Mouse (Mus musculus) c-Kit-negative CD71-positive TER-119-positive erythroid progenitor cells, embryonic 14.5 days (primary cell): ENCODE measurements around the gene Golt1b.
A peak's percentile ranks its signal among the peaks of the same experiment; 100 is the strongest.
"Not testable (repeated sequence)": the region's sequence is repeated elsewhere in the genome, so short reads cannot be mapped to it uniquely, and the experiment has no call there.

Source experiments
- DNase-seq: peaks from one replicate; pipeline ENCODE4 v3.0.0-alpha.2; 2013; ENCODE audit warnings: low read depth, low spot score

Gene Golt1b

GRCm38 (mm10) chr6:142387011-142387754 lies at the start of gene Golt1b, which contains the start of gene Recql:
Gene Golt1b (plus strand): TSS chr6:142387221.
Gene Recql (minus strand): TSS chr6:142387087.
- peak; percentile 92 for DNase-seq

DNA sequence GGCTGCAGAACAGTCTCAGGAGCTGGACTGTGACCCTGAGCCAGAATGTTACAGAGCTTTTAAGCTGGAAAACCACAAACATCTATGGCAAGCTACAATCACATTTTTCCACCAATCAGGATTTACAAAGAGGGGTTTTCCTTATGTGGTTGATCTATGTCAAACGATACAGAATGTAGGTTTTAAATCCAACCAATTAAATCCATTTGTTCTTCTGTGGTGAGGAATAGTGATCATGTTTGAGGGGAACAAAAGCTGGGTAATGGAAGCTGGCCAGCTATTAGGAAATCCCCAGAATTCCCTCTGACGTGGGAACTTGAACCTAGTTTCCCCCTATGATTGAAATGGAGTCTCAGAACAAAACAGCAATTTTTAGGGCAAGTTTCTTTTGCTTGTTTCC lies 48.1 kb upstream of the Golt1b start:
- no peak for DNase-seq

DNA sequence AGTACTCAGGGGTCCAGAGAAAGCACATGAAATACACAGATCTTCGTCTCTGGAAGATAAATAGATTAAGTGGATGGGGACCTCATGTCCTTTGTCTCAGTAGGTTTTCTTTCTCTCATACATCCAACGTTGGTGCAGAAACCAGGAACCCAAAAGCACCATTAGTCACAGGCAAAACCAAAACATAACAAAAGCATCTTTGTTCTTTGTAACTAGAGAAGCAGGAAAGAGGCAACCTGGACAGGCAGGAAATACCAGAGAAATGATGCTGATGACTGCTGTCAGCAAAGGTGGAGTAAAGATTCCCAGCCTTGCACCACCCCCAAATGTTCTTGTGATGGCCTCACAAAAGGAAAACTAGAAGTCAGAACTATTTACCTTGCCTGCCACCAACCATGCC lies 47.4 kb upstream of the Golt1b start:
- DNase-seq, result no peak

DNA sequence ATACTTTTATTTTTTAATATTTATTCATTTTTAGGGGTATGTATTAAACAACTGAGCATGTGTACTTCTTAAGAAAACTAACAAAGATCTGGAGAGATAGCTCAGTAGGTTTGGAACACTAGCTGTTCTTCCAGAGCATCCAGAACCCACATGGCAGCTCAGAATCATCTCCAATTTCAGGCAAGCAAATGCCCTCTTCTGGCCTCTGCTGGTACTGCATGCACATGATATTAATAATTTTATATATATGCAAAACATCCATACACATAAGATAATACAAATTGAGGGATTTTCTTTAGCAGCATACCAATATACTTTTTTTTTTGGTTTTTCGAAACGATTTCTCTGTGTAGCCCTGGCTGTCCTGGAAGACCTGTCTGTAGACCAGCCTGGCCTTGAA lies 43.5 kb upstream of the Golt1b start:
- peak; percentile 41 for DNase-seq

GRCm38 (mm10) chr6:142345440-142346038 lies 41.5 kb upstream of the Golt1b start, which contains the start of gene Pyroxd1:
Gene Pyroxd1 (plus strand): TSS chr6:142345654.
- DNase-seq, result peak; percentile 52

DNA sequence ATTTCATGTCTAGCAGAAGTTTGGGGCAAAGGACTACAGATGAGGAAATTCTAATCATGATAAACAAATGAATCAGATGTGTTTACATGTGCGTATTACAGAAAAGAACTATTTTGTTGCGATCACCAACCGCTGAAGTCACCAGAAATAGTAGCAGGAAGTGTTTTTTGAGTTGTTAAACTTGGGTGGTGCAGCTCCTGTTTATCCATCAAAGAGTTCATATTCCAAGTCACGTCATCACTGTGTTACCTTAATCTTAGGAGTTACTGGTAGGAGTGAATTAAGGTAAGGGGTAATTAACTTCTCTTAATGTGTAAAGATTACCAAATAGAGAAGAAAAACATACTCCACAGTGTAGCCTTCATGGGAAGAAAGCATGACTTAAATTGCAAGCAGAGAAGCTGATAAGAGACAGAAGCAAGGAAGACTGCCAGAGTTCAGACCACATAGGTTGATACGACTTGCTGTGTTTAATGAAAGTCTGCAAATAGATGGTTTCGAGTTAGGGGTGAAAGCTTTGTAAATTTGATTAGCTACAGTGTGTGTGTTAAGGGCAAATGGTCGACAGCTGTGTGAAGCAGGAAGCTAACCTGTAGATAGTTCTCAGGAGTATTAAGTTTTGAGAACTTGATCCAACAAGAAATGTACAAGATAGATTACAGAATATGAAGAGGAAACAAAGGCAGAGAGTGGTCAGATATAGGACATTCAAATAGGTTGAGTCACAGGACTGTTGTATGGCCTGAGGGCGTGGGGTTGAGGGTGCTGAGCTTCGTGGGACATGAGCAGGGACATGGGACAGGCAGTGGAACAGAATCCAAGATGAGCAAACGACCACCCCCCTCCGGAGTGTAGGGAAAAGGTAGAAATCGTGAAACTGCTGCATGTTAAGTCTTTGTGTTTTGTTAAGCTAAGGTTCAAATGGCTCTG lies 40.6 kb upstream of the Golt1b start:
- no peak for DNase-seq

- no peak for DNase-seq
Measured at GRCm38 (mm10) chr6:142347431-142348385, 39.3 kb upstream of the Golt1b start.

GRCm38 (mm10) chr6:142352099-142352498 lies 34.9 kb upstream of the Golt1b start:
- not testable (repeated sequence) for DNase-seq

GRCm38 (mm10) chr6:142357106-142357505 lies 29.9 kb upstream of the Golt1b start:
- DNase-seq, result no peak

DNA sequence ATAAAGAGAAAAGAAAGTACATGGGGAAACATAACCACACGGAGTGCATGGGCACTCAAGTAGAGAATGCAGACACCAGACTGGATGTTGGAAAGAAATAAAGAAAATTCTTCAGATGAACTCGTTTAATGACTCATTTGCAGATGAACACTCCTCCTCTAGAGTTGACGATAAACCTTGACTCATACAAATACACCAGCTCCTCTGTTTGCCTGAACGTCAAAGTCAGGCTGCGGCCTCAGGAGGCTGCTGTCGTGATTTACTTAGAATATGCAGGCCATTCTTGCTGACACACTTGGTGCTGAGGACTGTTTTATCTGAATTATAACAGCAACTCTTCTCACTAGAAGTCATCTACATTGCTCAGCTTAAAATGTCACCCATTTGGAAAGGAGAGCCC lies 25.0 kb upstream of the Golt1b start:
- DNase-seq, result no peak

GRCm38 (mm10) chr6:142363019-142363576 lies 23.9 kb upstream of the Golt1b start:
- DNase-seq, result no peak

DNA sequence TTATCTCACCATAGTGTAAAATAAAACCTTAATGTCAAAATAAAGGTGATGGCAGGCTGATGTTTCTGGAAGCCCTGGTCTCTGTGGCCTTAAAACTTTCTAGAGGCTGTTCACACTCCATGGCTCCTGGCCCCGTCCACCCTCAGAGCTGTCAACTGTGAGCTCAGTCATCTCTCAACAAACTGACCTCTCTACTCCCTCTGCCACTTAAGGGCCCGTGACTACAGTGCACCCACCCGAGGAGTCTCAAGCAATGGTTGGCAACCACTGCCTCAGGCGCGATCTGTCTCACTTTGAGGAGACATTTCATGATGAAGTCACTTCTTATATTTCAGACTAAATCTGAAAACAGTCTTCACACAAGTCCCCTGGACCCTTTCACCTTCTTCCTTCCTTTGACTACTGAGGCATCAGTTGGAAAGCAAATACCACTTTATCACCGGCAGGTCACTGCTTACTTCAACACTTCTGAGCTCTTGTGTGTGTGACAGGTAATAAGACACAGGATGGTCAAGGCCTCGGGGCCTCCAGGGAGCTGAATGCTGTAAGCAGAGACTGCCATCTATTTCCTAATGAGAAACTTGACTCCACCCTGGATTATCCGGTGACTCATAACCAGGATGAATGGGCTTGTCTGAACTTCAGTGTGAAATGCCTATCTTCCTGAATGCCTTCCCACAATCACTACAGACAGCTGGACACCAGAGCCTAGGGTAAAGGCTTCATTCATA lies 21.1 kb upstream of the Golt1b start:
- DNase-seq, result no peak

- no peak for DNase-seq
Measured at GRCm38 (mm10) chr6:142366473-142367018, 20.5 kb upstream of the Golt1b start.

GRCm38 (mm10) chr6:142367565-142367964 lies 19.5 kb upstream of the Golt1b start:
- no peak for DNase-seq

GRCm38 (mm10) chr6:142369568-142369967 lies 17.5 kb upstream of the Golt1b start:
- no peak for DNase-seq

- no peak for DNase-seq
Measured at GRCm38 (mm10) chr6:142377081-142377480, 9.9 kb upstream of the Golt1b start.

GRCm38 (mm10) chr6:142378576-142379330 lies 8.3 kb upstream of the Golt1b start:
- no peak for DNase-seq

- DNase-seq, result no peak
Measured at GRCm38 (mm10) chr6:142379961-142380360, 7.1 kb upstream of the Golt1b start.

DNA sequence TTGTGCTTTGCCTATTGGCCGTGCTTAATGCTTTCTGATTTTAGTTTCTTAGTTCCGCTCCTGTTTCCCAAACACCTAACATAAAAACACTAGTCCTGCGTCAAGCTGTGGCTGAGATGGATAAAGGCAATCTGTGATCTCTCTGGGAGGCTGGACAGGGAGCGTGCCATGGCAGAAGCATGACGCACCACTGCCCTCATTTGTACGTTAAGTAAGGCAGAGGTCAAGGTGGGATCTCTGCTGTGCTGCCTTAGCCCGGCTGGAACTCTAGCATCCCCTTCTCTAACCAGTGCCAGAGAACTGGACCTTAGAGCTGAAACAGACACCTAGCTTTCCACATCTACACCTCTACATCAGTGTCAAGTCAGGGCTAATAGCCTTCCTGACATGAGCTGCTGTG lies 5.4 kb upstream of the Golt1b start:
- DNase-seq, result no peak
